Mouse (Mus musculus) adrenal gland, postnatal 25 days (tissue): ENCODE measurements around the gene Nup37. TPM values are rescaled to one million over a fixed set of nuclear protein-coding genes. Genes with fewer than 3 reads are reported as not detected.

Experiments used
- DNase-seq: peaks from one replicate; pipeline ENCODE4 v3.0.0; 2021; ENCODE audit warnings: mixed read lengths
- long read RNA-seq: library from polyadenylated mRNA; stranded (forward); transcript quantifications from one replicate; pipeline ENCODE4 v2.0.0, GENCODE M21; 2021
- total RNA-seq: library from RNA; stranded (reverse); gene quantifications from 2 replicates; pipeline ENCODE4 v1.2.3, GENCODE M21; 2021

Gene Nup37
- total RNA-seq = 6.9 and 14.6 TPM in 2 replicates
- long read RNA-seq, transcript Nup37-201 (10 exons, 1,267 nt) = major isoform, 5 of 7 reads
- long read RNA-seq, partial matches to known transcripts = 0 of 7 reads
- long read RNA-seq, other reads (novel, unspliced or antisense) = 0 of 7 reads

- peak; percentile 88 for DNase-seq
Observed at GRCm38 (mm10) chr10:88146707-88147477, at the start of gene Nup37, which contains the start of gene Parpbp. TSS of gene Nup37 (plus strand) at chr10:88146992. TSS of gene Parpbp (minus strand) at chr10:88146941.

GRCm38 (mm10) chr10:88106169-88106568 lies 40.6 kb upstream of the Nup37 start:
- no peak for DNase-seq

GRCm38 (mm10) chr10:88113290-88113689 lies 33.5 kb upstream of the Nup37 start:
- DNase-seq = peak; percentile 18

- no peak for DNase-seq
Observed at GRCm38 (mm10) chr10:88119721-88120120, 27.1 kb upstream of the Nup37 start.

GRCm38 (mm10) chr10:88135630-88136029 lies 11.2 kb upstream of the Nup37 start:
- no peak for DNase-seq

GRCm38 (mm10) chr10:88146187-88146586 lies 605 bp upstream of the Nup37 start:
- DNase-seq = no peak

- no peak for DNase-seq
Observed at GRCm38 (mm10) chr10:88150381-88150780, 3.6 kb downstream of the Nup37 start.

- DNase-seq = no peak
Observed at GRCm38 (mm10) chr10:88151658-88152057, 4.9 kb downstream of the Nup37 start.

- no peak for DNase-seq
Observed at GRCm38 (mm10) chr10:88162096-88162495, 15.3 kb downstream of the Nup37 start.

- no peak for DNase-seq
Observed at GRCm38 (mm10) chr10:88162676-88163075, 15.9 kb downstream of the Nup37 start.

GRCm38 (mm10) chr10:88166158-88166557 lies 19.4 kb downstream of the Nup37 start:
- DNase-seq = no peak

- DNase-seq = no peak
Observed at GRCm38 (mm10) chr10:88167438-88168077, 20.8 kb downstream of the Nup37 start.

- no peak for DNase-seq
Observed at GRCm38 (mm10) chr10:88200541-88200940, 53.7 kb downstream of the Nup37 start.

GRCm38 (mm10) chr10:88200951-88201638 lies 54.3 kb downstream of the Nup37 start, which contains the start of gene Washc3:
TSS of gene Washc3 (plus strand) at chr10:88201093.
- DNase-seq = peak; percentile 92

- DNase-seq = no peak
Observed at GRCm38 (mm10) chr10:88201650-88202049, 54.9 kb downstream of the Nup37 start.

GRCm38 (mm10) chr10:88202581-88202980 lies 55.8 kb downstream of the Nup37 start:
- DNase-seq = no peak

GRCm38 (mm10) chr10:88203236-88203635 lies 56.4 kb downstream of the Nup37 start:
- no peak for DNase-seq

GRCm38 (mm10) chr10:88212644-88213043 lies 65.9 kb downstream of the Nup37 start:
- DNase-seq = no peak

- no peak for DNase-seq
Observed at GRCm38 (mm10) chr10:88214800-88215514, 68.2 kb downstream of the Nup37 start.

GRCm38 (mm10) chr10:88218161-88218560 lies 71.4 kb downstream of the Nup37 start:
- peak; percentile 38 for DNase-seq

GRCm38 (mm10) chr10:88221718-88222117 lies 74.9 kb downstream of the Nup37 start:
- DNase-seq = no peak

- no peak for DNase-seq
Observed at GRCm38 (mm10) chr10:88225421-88225820, 78.6 kb downstream of the Nup37 start.
